Mouse (Mus musculus) heart, adult 2 months (tissue): Measurements from ENCODE around the gene Cd300ld5. TPM values are rescaled to one million over a fixed set of nuclear protein-coding genes. Genes with fewer than 3 reads are reported as not detected.

ENCODE experiments used
- DNase-seq, 2 experiments: peaks; one replicate each; pipeline ENCODE4 v3.0.0; 2021
- H3K27ac ChIP-seq: fragments of 200-600 bp; 2 replicates; pipeline ENCODE4 v1.8.1; 2022
- H3K27me3 ChIP-seq: fragments of 200-500 bp; 2 replicates; pipeline ENCODE4 v1.6.1; 2012; ENCODE audit warnings: mild to moderate bottlenecking, low read length, inconsistent platforms, mixed read lengths; ENCODE audit not compliant: control insufficient read depth, insufficient read depth
- H3K36me3 ChIP-seq: fragments of 200-500 bp; 2 replicates; pipeline ENCODE4 v1.6.1; 2012; ENCODE audit warnings: low read length, inconsistent platforms; ENCODE audit not compliant: control insufficient read depth, insufficient read depth
- H3K4me1 ChIP-seq: fragments of 200-500 bp; 2 replicates; pipeline ENCODE4 v1.6.1; 2011; ENCODE audit warnings: low read length; ENCODE audit not compliant: control insufficient read depth, insufficient read depth
- H3K4me3 ChIP-seq: fragments of 200-600 bp; 2 replicates; pipeline ENCODE4 v1.8.1; 2022
- H3K79me2 ChIP-seq: fragments of 200-500 bp; replicated peaks from 2 replicates; pipeline ENCODE4 v1.6.1; 2012; ENCODE audit warnings: mild to moderate bottlenecking, inconsistent platforms, low read length, moderate library complexity, mixed read lengths; ENCODE audit not compliant: control insufficient read depth, insufficient read depth
- H3K9ac ChIP-seq: fragments of 200-500 bp; 2 replicates; pipeline ENCODE4 v1.6.1; 2012; ENCODE audit warnings: low read depth, mild to moderate bottlenecking, control low read depth, inconsistent platforms, low read length, mixed read lengths
- CTCF ChIP-seq: fragments of 200-600 bp; IDR thresholded peaks from 2 replicates; pipeline ENCODE4 v1.8.1; 2022; ENCODE audit warnings: antibody characterized with exemption, mild to moderate bottlenecking, moderate library complexity
- EP300 ChIP-seq: fragments of 200-500 bp; IDR thresholded peaks from 2 replicates; pipeline ENCODE4 v1.6.1; 2011; ENCODE audit warnings: low read depth, low read length, control low read depth; ENCODE audit not compliant: insufficient read depth
- POLR2A ChIP-seq: fragments of 200-500 bp; IDR thresholded peaks from 2 replicates; pipeline ENCODE4 v1.6.1; 2011; ENCODE audit warnings: mild to moderate bottlenecking, low read depth, low read length, control low read depth; ENCODE audit not compliant: insufficient read depth
- WGBS: fragments of 180-500 bp; shearing (Covaris S2); methylation state at CpG from one replicate; pipeline ENCODE4 v1.1.7; 2018; 5-methylcytosine and 5-hydroxymethylcytosine counted together
- intact Hi-C: fragments of 180-260 bp; cut with DNase I; formaldehyde crosslinking; loops from one replicate; pipeline ENCODE4 v1.15.1; 2025
- polyA plus RNA-seq: library from polyadenylated mRNA; depleted of rRNA; stranded (reverse); fragments of >200 nt; gene quantifications from 2 replicates; pipeline ENCODE4 v1.2.3, GENCODE M21; 2012
- total RNA-seq, 2 experiments: library from RNA; stranded (reverse); gene quantifications; 2 replicates each; pipeline ENCODE4 v1.2.3; 2021

Gene Cd300ld5
- total and polyA plus RNA-seq, 3 experiments: 2.7 to 9.1 (median 3.0) TPM

DNA sequence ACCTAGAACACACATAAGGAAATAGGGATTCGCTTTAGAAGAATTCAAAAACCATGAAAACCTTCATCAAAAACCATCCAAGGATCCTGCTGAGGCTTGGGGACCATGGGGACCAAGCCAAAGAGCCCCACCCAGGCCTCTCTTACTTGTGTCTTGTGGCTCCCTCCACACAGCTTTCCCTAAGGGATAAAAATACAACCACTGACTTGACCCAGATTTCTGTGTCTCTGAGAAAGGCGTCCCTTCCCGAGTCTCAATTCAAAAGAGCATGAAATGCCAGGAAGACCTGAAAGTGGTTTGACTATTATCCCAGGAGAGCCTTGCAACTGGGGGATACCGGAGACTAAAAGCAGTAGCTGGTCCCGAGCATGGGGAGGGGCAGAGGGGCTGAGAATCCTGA, 35.4 kb upstream of the Cd300ld5 start:
- intact Hi-C loops: no loop called here

DNA sequence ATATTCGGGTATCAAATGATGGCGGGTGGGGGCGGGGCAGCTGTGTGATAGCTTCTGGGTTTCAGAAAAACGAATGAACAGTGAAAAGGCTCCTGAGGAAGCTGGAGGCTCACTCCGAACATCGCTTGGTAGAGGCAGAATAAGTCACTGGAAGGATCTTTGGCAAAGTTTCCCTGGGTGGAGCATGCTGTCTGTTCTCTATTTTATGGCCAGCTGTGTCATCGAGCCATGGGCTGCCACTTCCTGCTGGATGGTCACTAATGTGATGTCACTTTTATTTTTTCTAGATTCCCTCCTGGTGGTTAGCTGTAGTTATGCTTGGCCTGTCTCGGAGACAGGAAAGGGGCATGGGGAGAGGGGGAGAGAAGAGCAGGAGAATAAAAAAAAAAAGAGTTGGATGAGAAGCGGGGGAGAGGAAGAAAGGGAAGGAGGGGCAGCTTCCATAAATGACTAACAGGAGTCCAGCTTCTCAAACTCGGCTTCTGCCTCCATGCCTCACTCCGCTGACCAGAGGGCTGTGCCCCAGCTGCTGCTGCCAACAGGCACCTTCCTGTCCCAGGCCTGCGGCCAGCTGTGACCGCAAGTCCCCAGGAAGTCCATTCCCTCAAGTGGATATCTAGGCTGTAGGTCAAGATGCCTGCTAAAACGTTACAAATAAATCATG, 34.2 kb upstream of the Cd300ld5 start:
- peak; percentile 59 to 76 for DNase-seq
- H3K27ac ChIP-seq: peak overlapping the region; percentile 12; the same call in 1 of the 2 replicates
- H3K4me1 ChIP-seq: peaks cover 1% of the 10 kb centered on the region
- TF ChIP-seq CTCF (0 out of 2 replicates have a peak, but pooled peaks have one; percentile 8), EP300 (0 out of 2 replicates have a peak, but pooled peaks have one; percentile 9), POLR2A (no peak)
- H3K4me3 ChIP-seq: no peak overlapping the region
- intact Hi-C loops: no loop called here
- WGBS: 15% methylated on average over 14 of the region's 14 CpGs
- H3K27me3 ChIP-seq: no peaks in the 10 kb centered on the region
- no peaks in the 10 kb centered on the region for H3K79me2 ChIP-seq
- no peaks in the 10 kb centered on the region for H3K36me3 ChIP-seq
- no peak overlapping the region for H3K9ac ChIP-seq

More for the DNA sequence above, 35.4 kb upstream of the Cd300ld5 start:
- Histone ChIP-seq H3K27me3 (no peaks in the 10 kb centered on the region), H3K27ac (no peak overlapping the region), H3K9ac (no peak overlapping the region), H3K79me2 (no peaks in the 10 kb centered on the region), H3K36me3 (no peaks in the 10 kb centered on the region), H3K4me1 (peaks cover 1% of the 10 kb centered on the region), H3K4me3 (no peak overlapping the region)
- 65% methylated on average over 5 of the region's 5 CpGs for WGBS
- TF ChIP-seq CTCF: no peak
- no peak for TF ChIP-seq POLR2A
- no peak for TF ChIP-seq EP300
- no peak for DNase-seq

DNA sequence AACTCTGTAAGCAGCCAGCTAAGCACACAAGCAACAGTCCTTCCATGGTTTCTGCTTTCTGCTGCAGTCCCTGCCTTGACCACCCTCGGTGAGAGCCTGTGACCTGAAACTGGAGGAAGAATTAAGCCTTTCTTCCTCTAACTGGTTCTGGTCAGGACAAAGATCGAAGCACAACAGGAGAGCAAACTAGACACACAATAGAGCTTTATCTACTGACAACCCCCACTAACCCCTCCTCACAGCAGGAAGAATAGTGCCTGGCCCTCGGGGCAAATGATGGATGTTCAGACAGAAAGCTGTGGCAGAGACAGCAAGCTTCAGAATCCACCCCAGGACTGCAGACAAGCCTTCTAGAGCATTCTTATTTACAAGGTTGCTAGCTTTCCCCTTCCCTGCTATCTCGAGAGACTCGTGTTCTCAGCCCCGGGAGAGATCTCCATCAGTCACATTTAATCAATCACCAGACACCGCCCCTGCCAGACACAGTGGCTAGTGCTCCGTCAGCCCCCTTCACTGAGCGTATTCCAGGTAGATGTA, 33.5 kb upstream of the Cd300ld5 start:
- DNase-seq: no peak
- 13% methylated on average over 9 of the region's 9 CpGs for WGBS
- H3K27ac ChIP-seq: no peak overlapping the region; the same call in 1 of the 2 replicates
- H3K9ac ChIP-seq: no peak overlapping the region
- TF ChIP-seq CTCF (no peak), EP300 (no peak), POLR2A (no peak)
- intact Hi-C loops: no loop called here
- no peaks in the 10 kb centered on the region for H3K79me2 ChIP-seq
- H3K4me1 ChIP-seq: peaks cover 1% of the 10 kb centered on the region
- H3K4me3 ChIP-seq: no peak overlapping the region
- H3K27me3 ChIP-seq: no peaks in the 10 kb centered on the region
- H3K36me3 ChIP-seq: no peaks in the 10 kb centered on the region

DNA sequence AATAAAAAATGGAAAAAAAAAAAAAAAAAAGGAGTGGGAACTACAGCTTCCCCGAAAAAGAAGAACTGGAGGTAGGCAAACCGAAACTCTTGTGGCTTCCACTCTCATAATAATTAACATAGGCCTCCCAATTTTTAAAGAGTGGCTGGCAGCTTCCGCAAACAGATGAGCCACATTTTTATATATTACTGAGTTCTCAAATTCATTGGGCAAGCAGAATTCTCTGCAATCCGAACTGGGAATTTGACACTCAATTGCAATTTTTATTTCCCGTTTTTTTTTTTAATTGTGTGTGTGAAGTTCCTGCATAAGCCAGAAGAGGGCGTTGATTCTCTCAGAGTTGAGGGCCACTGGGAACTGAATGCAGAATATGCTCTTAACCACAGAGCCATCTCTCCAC, 29.2 kb upstream of the Cd300ld5 start:
- H3K4me3 ChIP-seq: no peak overlapping the region
- intact Hi-C loops: no loop called here
- no peaks in the 10 kb centered on the region for H3K79me2 ChIP-seq
- DNase-seq: no peak
- no peak overlapping the region for H3K27ac ChIP-seq
- no peaks in the 10 kb centered on the region; the same call in 1 of the 2 replicates for H3K4me1 ChIP-seq
- peaks cover 3% of the 10 kb centered on the region; the same call in 1 of the 2 replicates for H3K27me3 ChIP-seq
- H3K9ac ChIP-seq: no peak overlapping the region
- no peaks in the 10 kb centered on the region for H3K36me3 ChIP-seq
- whole genome bisulfite sequencing: 65% methylated on average over 6 of the region's 6 CpGs
- no peak for TF ChIP-seq POLR2A
- peak; percentile 21; the same call in 1 of the 2 replicates for TF ChIP-seq CTCF

DNA sequence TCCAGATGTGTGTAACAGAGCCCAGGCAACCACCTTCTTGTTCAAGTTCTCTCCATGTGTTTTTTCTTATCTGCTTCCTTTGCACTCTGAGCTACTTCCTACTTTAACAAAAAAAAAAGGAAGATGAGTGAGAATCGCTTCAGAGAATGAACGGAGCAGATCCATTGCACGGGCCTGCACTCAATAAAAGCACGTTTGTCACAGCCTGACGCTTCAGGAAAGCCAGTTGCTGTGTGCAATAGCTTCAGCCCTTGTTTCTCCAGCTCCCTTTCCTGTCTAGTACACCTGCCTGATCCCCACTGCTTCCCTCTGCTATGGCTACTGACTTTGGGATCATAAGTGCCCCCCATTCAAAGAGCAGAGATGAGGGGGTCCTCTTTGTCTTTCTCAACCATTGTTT, 24.5 kb upstream of the Cd300ld5 start, which contains the start of gene Cd300e:
TSS of gene Cd300e (minus strand) at position 101 of the 400 bp plus-strand sequence.
- Histone ChIP-seq H3K4me3 (no peak within 1 kb of the TSS), H3K4me1 (no peaks in the 10 kb centered on the region), H3K27me3 (peaks cover 4% of the 10 kb centered on the region; the same call in 1 of the 2 replicates), H3K27ac (no peak within 1 kb of the TSS), H3K36me3 (no peaks in the 10 kb centered on the region), H3K9ac (no peak within 1 kb of the TSS), H3K79me2 (no peaks in the 10 kb centered on the region)
- no peak for DNase-seq
- intact Hi-C loops: no loop called here
- WGBS: 29% methylated on average over 5 of the region's 5 CpGs
- no peak for TF ChIP-seq POLR2A
- TF ChIP-seq CTCF: no peak
- no peak for TF ChIP-seq EP300

DNA sequence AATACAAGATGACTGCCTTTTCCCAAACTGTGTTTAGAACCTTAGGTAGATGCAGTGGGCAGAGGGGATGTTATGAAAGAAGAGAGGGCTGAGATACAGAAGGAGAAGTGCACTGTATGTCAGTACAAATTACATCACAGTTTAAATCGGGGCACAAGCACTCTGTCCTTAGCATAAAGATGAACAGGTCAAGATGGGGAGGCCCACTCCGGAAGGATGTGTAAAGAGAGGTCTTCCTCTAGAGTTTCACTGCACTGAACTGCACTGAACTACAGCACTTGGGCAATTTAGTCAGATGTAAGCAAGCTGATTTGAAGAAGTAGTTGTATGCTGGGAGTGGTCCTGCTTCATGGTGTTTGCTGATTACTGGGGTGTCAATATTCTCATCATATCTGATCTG, 22.2 kb upstream of the Cd300ld5 start:
- Histone ChIP-seq H3K4me1 (no peaks in the 10 kb centered on the region), H3K79me2 (no peaks in the 10 kb centered on the region), H3K9ac (no peak overlapping the region), H3K36me3 (no peaks in the 10 kb centered on the region), H3K27ac (no peak overlapping the region), H3K27me3 (peaks cover 4% of the 10 kb centered on the region; the same call in 1 of the 2 replicates), H3K4me3 (no peak overlapping the region)
- intact Hi-C loops: no loop called here
- DNase-seq: no peak
- TF ChIP-seq CTCF: no peak
- no peak for TF ChIP-seq EP300
- TF ChIP-seq POLR2A: no peak
- WGBS: 55% methylated on average over 2 of the region's 2 CpGs
